Mouse (Mus musculus) liver, adult 2 months (tissue): ENCODE results near the gene Scd1.

Source experiments
- CTCF ChIP-seq: fragments of 200-500 bp; IDR thresholded peaks from 2 replicates; pipeline ENCODE4 v1.5.1; 2011; ENCODE audit warnings: low read depth, low read length, control low read depth
- POLR2A ChIP-seq: fragments of 200-500 bp; IDR thresholded peaks from 2 replicates; pipeline ENCODE4 v1.6.1; 2011; ENCODE audit warnings: low read length, control low read depth; ENCODE audit not compliant: insufficient read depth; ENCODE audit errors: extremely low read depth

DNA sequence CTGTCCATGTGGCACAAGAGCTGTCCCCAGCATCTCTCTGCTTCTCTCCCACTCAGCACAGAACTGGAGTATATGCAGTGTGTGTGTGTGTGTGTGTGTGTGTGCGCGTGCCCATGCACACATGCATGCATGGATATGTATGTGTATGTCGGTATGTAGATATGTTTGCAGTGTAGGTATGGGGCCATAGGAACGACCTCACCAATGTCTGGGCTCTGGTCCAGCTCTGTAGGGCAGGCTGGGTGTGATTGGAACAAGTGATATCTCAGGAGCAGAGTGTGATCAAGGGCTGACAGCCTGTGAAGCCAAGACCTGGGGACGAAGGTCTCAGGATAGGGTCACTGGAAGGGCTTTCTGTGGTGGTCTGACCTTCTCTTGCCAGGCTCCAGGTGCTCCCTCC is 7.8 kb upstream of the Scd1 start:
- TF ChIP-seq POLR2A = no peak
- no peak for TF ChIP-seq CTCF
